Mouse (Mus musculus) limb, embryonic 14.5 days (tissue): ENCODE data around the gene Hdhd5. TPM values are rescaled to one million over a fixed set of nuclear protein-coding genes. Genes with fewer than 3 reads are reported as not detected.
A peak's percentile ranks its signal among the peaks of the same experiment; 100 is the strongest.

Experiments used
- ATAC-seq: fragments of 200-750 bp; cut with Nextera tagmentation; 2 replicates; pipeline ENCODE4 v1.8.0; 2017; ENCODE audit warnings: low read depth, moderate number of reproducible peaks, moderate TSS enrichment; ENCODE audit not compliant: low FRiP score
- DNase-seq: peaks from one replicate; pipeline ENCODE4 v3.0.0-alpha.2; 2015; ENCODE audit warnings: low spot score
- H3K27ac ChIP-seq: fragments of 300-500 bp; sonication (generic); replicated peaks from 2 replicates; pipeline ENCODE4 v1.5.1; 2014; ENCODE audit warnings: low read depth, mild to moderate bottlenecking, low read length, moderate library complexity, mixed read lengths
- H3K27me3 ChIP-seq: fragments of 300-500 bp; sonication (generic); 2 replicates; pipeline ENCODE4 v1.6.1; 2014; ENCODE audit warnings: low read length, mixed read lengths; ENCODE audit not compliant: control insufficient read depth, insufficient read depth
- H3K36me3 ChIP-seq: fragments of 300-500 bp; sonication (generic); 2 replicates; pipeline ENCODE4 v1.6.1; 2014; ENCODE audit warnings: mild to moderate bottlenecking, low read length, moderate library complexity, mixed read lengths; ENCODE audit not compliant: control insufficient read depth, insufficient read depth
- H3K4me1 ChIP-seq: fragments of 300-500 bp; sonication (generic); 2 replicates; pipeline ENCODE4 v1.6.1; 2014; ENCODE audit warnings: antibody characterized with exemption, low read length, mixed read lengths; ENCODE audit not compliant: control insufficient read depth, insufficient read depth
- H3K4me2 ChIP-seq: fragments of 300-500 bp; sonication (generic); replicated peaks from 2 replicates; pipeline ENCODE4 v1.6.1; 2014; ENCODE audit warnings: low read depth, mild to moderate bottlenecking, low read length, moderate library complexity; ENCODE audit not compliant: severe bottlenecking
- H3K4me3 ChIP-seq: fragments of 300-500 bp; sonication (generic); replicated peaks from 2 replicates; pipeline ENCODE4 v1.5.1; 2014; ENCODE audit warnings: low read length
- H3K9ac ChIP-seq: fragments of 300-500 bp; sonication (generic); 2 replicates; pipeline ENCODE4 v1.6.1; 2014; ENCODE audit warnings: mild to moderate bottlenecking, low read depth, low read length, moderate library complexity; ENCODE audit not compliant: severe bottlenecking
- H3K9me3 ChIP-seq: fragments of 300-500 bp; sonication (generic); 2 replicates; pipeline ENCODE4 v1.6.1; 2016; ENCODE audit warnings: low read length; ENCODE audit not compliant: control insufficient read depth
- POLR2A ChIP-seq: fragments of 200-500 bp; IDR thresholded peaks from 2 replicates; pipeline ENCODE4 v1.8.0; 2012; ENCODE audit warnings: inconsistent platforms, mild to moderate bottlenecking, moderate library complexity, borderline replicate concordance; ENCODE audit not compliant: insufficient read depth, insufficient read length; ENCODE audit errors: extremely low read depth
- WGBS: fragments of 180-500 bp; shearing (Covaris S2); extraction: QIAGEN DNeasy Blood & Tissue Kit; methylation state at CpG from one replicate; pipeline ENCODE4 v1.1.7; 2014; 5-methylcytosine and 5-hydroxymethylcytosine counted together
- polyA plus RNA-seq, 2 experiments: library from polyadenylated mRNA; depleted of rRNA in 1 of 2; stranded (reverse) in 1 of 2; unstranded in 1 of 2; fragments of >200 nt; fragmentation: Nextera tagmentation in 1 of 2; extraction: Ambion mirVana in 1 of 2; gene quantifications; 2 replicates each; pipeline versions ENCODE4 v1.2.1 to v1.2.3; 2012 to 2014

The Hdhd5 gene
- polyA plus RNA-seq, 2 experiments = 12.5 to 25.2 TPM

DNA sequence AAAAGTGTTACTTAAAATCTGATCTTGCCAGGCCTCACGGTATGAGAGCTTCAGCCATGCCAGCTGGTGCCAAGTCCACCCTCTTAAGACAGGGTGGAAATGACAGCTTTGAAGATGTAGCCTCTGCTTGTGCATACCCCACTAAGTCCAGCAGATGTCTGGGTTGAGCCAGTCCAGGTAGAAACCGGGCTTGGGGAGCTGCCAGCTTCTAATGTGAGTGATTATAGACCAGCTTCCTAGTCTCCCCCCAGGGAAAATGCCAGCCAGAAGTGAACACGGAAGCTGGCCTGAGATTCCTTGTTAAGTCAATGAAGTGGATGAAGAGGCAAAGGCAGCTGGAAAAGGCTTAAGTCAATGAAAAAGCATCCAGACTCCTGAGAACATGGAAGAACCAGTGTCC, 34.6 kb downstream of the Hdhd5 start:
- Histone ChIP-seq H3K4me2 (no peak overlapping the region), H3K27me3 (peaks cover 31% of the 10 kb centered on the region), H3K9me3 (peaks cover 5% of the 10 kb centered on the region), H3K36me3 (no peaks in the 10 kb centered on the region), H3K4me1 (peaks cover 14% of the 10 kb centered on the region; the same call in 1 of the 2 replicates), H3K4me3 (no peak overlapping the region), H3K9ac (no peak overlapping the region), H3K27ac (no peak overlapping the region)
- TF ChIP-seq POLR2A = no peak
- ATAC-seq = no peak
- WGBS = 22% methylated on average over 3 of the region's 3 CpGs
- DNase-seq = no peak

DNA sequence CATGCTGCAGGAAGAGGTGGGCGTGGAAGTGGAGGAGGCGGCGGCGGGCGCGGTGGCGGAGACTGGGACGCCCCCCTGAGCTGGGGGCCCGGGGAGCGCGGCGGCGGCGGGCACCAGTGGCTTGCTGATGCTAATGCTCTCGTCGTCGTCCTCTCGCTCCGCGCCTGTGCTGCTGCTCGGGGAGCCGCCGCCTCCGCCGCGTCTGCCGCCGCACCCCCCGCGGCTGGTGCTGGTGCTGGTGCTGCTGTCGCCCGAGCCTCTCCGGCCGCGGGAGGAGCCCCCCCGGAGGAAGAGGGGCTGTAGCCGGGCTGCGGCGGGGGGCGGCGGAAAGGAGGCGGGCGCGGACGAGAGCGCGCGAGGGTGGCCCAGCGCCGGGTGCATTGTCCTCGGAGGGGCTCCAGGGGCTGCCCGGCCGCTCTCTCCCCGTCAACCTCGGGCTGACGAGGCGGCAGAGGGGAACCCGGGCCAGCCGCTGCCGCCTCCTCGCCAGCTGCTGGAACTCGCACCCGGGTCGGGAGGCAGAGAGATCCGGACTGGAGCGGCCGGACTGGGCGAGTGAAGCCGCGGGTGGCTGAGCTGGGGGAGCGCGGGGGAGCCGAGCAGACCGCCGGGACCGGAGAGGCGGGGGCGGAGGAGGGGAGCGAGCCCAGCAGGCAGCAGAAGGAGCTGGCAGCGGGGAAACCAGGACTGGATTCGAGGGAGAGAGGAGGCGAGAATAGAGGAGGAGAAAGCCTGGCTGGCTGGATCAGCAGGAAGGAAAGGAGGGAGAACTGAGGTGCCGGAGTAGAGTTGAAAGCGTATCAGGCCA, 37.5 kb downstream of the Hdhd5 start, which contains the start of gene Tmem121b:
Gene Tmem121b (minus strand): TSS at position 434 of the 808 bp plus-strand sequence.
- 0 out of 2 replicates have a peak, but pooled peaks have one; percentile 13 for TF ChIP-seq POLR2A
- Histone ChIP-seq H3K27me3 (peaks cover 34% of the 10 kb centered on the region), H3K4me1 (peaks cover 14% of the 10 kb centered on the region; the same call in 1 of the 2 replicates), H3K4me2 (peak within 1 kb of the TSS; percentile 99), H3K36me3 (no peaks in the 10 kb centered on the region), H3K9me3 (no peaks in the 10 kb centered on the region), H3K27ac (no peak within 1 kb of the TSS), H3K9ac (peak within 1 kb of the TSS; percentile 48), H3K4me3 (peak within 1 kb of the TSS; percentile 67)
- DNase-seq (peak; percentile 55), ATAC-seq (peak; percentile 83)
- 3% methylated on average over 54 of the region's 84 CpGs for WGBS

DNA sequence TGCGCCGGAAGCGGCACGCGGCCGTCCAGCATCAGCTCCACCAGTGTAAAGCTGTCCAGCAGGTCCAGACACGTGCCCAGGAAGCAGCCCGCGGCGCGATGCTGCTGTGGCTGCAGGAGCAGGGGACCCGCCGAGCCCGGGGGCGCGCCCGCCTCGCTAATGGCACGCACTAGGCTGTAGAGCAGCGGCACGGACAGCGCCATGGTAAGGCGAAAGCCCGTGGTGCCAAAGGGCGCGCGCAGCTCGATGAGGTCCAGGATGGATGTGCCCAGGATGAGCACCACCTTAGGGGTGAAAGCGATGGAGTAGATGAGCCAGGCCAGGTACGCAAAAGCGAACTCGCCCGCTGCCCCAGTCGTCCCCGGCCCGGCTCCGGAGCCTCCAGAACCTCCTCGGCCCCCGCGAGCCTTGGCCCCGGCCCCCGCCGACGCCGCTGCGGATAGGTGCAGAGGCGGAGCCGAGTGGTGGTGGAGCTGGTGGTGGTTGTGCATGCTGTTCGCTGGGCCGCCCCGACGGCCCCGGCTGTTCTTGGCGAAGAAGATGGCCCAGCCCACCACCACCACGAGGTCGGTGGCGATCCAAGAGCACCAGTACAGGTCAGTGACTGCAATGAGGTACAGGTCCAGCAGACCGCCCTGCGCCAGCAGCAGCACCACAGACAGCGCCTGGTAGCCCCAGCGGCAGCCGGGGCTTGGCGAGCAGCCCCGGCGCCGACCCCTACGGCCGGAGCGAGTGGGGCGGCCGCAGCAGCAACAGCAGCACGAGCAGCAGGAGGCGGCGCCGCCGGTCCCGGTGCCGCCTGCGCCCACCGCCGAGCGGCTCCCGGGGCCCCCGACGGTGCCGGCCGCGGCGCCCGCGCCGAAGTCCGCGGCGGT, 38.4 kb downstream of the Hdhd5 start:
- H3K4me2 ChIP-seq = peak overlapping the region; percentile 99
- peak overlapping the region; percentile 67 for H3K4me3 ChIP-seq
- H3K9me3 ChIP-seq = no peaks in the 10 kb centered on the region
- no peak for TF ChIP-seq POLR2A
- 3% methylated on average over 42 of the region's 95 CpGs for WGBS
- H3K27me3 ChIP-seq = peaks cover 34% of the 10 kb centered on the region
- H3K4me1 ChIP-seq = peaks cover 14% of the 10 kb centered on the region; the same call in 1 of the 2 replicates
- H3K27ac ChIP-seq = no peak overlapping the region
- no peaks in the 10 kb centered on the region for H3K36me3 ChIP-seq
- peak overlapping the region; percentile 48 for H3K9ac ChIP-seq
- ATAC-seq (peak; percentile 24; the same call in 1 of the 2 replicates), DNase-seq (no peak)

DNA sequence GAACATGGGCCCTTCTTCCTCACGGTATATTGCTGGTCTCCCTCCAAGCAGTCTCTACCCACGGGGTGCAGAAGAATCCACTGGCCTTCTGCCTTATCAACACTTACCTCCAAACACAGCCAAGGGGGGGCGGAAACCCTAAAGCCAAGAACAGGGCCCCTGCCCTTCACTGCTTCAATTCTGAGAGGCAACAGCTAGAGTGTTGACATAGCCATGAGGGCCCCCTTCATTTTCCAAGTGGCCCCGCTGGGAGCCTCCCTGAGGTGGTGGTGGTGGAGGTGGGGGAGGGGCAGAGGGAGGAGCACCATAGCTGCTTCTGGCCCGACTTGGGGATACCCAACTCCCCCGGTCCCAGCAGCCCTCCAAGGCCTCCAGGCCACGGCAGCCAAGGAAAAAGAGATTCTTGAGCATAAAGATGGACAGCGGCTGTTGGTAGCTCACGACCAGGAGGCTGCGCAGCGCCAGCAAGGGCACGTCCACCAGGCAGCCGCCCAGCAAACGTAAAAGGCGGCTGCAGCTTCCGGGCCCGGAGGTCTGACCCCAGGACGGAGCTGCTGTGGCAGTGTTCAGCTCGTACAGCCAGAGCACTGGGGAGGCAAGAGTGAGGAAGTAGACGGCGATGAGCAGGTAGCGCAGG, 39.1 kb downstream of the Hdhd5 start:
- Histone ChIP-seq H3K9me3 (no peaks in the 10 kb centered on the region), H3K4me1 (peaks cover 14% of the 10 kb centered on the region; the same call in 1 of the 2 replicates), H3K36me3 (no peaks in the 10 kb centered on the region), H3K4me2 (peak overlapping the region; percentile 99), H3K27me3 (peaks cover 34% of the 10 kb centered on the region), H3K9ac (no peak overlapping the region), H3K4me3 (peak overlapping the region; percentile 67), H3K27ac (no peak overlapping the region)
- TF ChIP-seq POLR2A = no peak
- DNase-seq = no peak
- no peak for ATAC-seq
- WGBS = 10% methylated on average over 20 of the region's 22 CpGs

DNA sequence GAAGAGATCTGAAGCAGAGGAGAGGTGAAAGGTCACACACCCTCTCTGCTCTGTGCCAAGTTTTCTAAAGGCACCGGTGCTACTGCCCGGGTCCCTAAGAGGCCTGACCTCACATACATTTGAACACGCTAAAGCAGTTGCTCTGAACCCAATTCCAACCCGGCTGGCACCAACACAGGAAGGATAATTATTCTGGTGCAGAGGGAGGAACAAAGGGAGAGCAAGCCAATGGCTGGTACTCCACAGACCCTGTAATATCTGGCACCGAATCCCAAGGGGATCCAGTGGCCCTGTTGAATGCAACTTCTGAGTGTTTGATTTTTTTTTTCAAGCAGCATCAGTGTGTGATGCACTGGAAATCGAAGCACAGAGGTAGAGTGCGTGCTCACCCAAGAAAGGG, 40.1 kb downstream of the Hdhd5 start:
- ATAC-seq = no peak
- Histone ChIP-seq H3K4me2 (no peak overlapping the region), H3K4me3 (no peak overlapping the region), H3K27ac (no peak overlapping the region), H3K4me1 (peaks cover 9% of the 10 kb centered on the region; the same call in 1 of the 2 replicates), H3K27me3 (peaks cover 34% of the 10 kb centered on the region), H3K36me3 (no peaks in the 10 kb centered on the region), H3K9me3 (no peaks in the 10 kb centered on the region), H3K9ac (no peak overlapping the region)
- TF ChIP-seq POLR2A = no peak
- WGBS = 57% methylated on average over 7 of the region's 7 CpGs
- no peak for DNase-seq
